Mouse (Mus musculus) ovary, postnatal 10 days (tissue): ENCODE results near the gene Decr2.
A peak's percentile ranks its signal among the peaks of the same experiment; 100 is the strongest.
"Not testable (repeated sequence)": the region's sequence is repeated elsewhere in the genome, so short reads cannot be mapped to it uniquely, and the experiment has no call there.

Source experiments
- DNase-seq: peaks from one replicate; pipeline ENCODE4 v3.0.0; 2022; ENCODE audit warnings: low spot score

The Decr2 gene

DNA sequence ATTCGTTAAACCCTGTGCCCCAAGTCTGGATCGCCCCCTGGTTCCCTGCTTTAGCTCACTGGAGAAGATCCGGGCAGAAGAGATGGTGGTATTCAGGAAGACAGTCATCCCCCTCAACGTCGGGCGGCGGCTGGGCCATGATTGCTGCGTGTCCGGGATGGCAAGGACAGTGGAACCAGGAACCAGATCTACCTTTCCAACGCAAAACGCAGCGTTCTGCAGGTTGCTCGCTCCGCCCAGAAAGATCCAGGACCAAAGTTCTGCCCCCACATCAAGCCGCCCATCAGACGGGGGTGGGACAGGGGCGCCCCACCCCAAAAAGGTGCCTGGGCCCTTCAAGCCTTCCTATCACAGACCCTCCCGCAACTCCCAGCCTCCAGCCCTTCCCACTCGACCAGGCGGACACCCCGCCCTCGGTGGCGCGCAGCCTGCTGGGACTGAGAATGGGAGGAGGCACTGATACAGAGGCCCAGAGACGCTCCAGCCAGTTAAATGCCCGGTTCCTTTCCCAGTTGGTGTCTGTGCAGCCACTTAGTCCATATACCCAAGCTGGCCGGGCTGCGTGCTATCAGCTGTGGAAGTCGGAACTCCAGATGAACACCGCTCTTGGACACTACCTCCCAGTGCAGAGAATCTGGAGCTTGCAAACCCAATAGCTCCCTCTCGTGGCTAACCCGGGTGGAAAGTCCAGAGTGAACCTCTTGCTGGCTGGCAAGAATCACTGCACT is at the start of gene Decr2:
Gene Decr2 (minus strand): TSS at position 433 of the 728 bp plus-strand sequence.
- peak; percentile 77 for DNase-seq

DNA sequence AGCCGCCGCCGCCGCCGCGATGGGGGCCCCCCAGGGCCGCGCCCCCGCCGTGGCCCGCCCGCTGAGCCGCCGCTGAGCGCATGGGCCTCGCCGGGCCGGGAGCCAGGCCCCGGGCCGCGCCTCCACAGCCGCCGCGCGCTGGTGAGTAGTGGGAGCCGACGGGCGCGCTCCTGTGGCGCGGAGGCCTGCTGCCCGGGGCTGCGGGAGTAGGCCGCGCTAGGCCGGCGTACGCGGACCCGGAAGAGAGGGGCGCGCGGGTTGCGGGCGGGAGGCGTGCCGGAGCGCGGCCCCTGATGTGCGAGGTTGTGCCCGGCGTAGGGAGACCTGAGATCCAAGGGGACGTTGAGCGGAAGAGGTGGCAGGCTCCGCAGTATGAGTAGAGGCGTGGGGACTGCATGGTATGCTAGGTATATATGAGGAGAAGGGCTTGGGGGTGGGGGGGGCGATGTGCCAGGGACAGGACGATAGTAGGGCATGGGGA is 48.8 kb upstream of the Decr2 start:
- DNase-seq, result no peak

- peak; percentile 76 for DNase-seq
Observed at GRCm38 (mm10) chr17:26138239-26138836, 48.2 kb upstream of the Decr2 start, which contains the start of gene Axin1. Gene Axin1 (plus strand): TSS chr17:26138688.

DNA sequence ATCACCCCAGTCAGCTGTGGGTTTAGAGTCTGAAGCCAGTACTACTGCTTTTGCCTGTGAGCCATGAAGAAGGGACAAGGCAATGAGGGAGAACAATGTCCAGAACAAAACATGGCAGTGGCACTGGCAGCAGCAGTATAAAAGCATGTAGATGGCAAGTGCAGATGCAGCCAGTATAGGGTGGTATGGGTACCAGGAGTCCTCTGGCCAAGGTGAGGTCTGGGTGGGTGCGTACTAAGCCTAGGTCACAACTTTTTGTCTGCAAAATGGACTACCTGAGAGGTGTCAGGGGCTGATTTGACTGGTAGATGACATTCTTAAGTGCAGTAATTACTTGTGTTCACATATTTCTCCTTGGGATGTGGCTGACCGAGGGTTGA is 47.6 kb upstream of the Decr2 start:
- DNase-seq, result no peak

DNA sequence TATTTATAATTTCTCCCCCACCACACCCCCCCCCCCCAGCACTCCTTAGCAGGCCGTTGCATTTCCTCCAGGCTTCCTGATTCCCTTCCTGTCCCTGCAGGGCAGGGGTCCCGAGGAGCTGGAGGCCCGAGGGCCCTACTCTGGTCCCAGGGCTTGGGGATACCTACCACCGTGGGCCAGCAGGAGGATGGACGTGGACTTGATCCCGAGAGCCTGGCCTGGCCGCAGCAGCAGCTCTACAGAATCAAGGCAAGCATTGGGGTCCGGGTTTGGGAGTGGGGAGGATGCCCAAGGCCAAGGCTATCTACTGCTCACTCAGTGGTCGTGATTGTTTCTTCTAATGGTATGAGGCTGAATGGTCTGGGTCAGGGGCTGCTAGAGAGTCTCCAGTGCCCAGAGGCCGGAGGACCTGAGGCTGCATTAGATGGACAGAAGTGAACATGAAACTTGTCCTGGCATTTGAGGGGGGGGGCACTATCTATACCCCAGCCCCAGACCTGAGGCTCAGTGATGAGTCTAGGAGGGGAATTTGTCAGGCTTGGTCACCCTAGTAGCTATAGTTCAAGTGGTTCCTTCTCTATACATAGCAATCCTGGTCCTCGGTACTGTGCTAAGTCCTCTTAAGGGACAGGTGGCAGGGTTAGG is 47.1 kb upstream of the Decr2 start:
- DNase-seq, result no peak

GRCm38 (mm10) chr17:26131856-26132853 is 42.0 kb upstream of the Decr2 start:
- no peak for DNase-seq

- DNase-seq, result no peak
Observed at GRCm38 (mm10) chr17:26131062-26131732, 41.1 kb upstream of the Decr2 start.

DNA sequence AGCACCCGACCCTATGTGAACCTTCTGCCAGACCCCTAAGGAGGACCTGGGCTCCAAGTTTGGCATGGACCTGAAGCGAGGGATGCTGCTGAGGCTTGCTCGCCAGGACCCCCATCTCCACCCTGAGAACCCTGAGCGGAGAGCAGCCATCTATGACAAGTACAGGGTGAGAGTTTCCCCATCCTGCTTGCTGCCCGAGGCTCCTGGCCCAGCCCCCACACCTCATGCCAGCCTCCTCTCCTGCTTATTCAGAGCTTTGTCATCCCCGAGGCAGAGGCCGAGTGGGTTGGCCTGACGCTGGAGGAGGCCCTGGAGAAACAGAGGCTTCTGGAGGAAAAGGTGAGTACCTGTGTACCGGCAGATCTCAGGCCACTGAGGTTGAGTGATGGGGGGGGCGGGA is 35.1 kb upstream of the Decr2 start:
- DNase-seq, result no peak

DNA sequence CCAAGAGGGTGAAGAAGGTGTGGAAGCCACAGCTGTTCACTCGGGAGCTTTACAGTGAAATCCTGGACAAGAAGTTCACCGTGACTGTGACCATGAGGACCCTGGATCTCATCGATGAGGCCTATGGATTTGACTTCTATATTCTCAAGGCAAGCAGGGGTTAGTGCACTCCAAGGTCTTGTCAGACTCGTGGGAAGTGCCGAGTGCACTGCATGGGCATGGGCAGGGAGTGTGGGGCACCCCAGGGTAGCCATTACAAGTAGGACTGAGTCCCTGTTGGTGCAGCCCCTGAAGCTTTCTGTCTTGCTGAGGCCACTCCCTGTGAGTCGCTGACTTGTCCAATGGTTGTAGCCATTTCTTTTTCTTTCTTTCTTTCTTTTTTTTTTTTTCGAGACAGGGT is 34.4 kb upstream of the Decr2 start:
- no peak for DNase-seq

DNA sequence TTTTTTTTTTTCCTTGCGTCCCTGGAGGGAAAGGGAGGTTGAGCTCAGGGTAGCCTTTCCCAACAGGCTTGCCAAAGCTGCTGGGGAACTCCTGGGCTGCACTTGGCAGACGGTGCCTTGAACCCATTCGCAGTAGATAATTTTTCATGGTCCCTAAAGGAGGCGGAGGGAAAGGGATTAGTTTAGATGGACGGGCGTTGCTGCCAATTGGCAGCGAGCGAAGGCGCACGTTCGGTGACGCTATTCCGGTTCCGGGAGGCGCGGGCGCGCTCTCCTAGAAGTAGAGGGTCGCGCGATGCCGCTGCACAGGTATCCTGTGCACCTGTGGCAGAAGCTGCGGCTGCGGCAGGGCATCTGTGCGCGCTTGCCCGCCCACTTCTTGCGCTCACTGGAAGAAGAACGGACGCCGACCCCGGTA is 33.1 kb upstream of the Decr2 start, which contains the start of gene Mrpl28:
Gene Mrpl28 (plus strand): TSS at position 234 of the 418 bp plus-strand sequence.
- DNase-seq, result peak; percentile 71

DNA sequence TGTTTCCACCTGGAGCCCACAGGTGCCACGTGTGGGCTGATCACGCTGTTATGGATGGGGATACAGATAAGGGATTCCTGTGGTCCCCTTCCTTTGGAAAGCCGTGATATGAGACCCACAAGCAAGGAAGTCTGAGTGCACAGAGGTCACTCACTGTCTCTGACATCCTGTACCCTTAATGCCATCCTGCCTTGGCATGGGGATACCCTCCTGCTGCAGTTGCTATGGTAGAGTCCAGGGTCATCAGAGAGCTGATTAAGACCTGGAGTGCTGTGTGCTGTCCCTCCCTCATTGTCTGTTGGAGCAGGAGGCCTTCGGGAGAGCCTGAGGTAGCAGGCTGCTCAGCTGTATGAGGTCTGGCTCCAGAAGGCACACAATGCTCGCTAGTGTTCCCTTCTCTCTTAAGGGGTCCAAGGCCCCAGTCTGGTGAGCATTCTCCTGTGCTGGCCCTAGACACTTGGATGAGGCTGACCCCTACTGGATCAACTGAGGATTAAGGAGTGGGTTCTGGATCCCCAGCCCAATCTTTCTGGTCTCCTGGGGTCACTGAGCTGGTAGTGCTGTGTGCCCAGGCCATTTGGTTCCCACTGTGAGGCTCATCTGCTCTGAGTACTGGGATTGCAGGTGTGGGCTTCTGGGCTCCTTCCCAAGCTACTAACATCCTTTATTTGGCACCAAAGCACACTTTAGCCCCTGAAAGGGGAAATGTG is 32.4 kb upstream of the Decr2 start:
- DNase-seq, result no peak

- DNase-seq, result no peak
Observed at GRCm38 (mm10) chr17:26119766-26120710, 29.9 kb upstream of the Decr2 start.

- DNase-seq, result no peak
Observed at GRCm38 (mm10) chr17:26116503-26117258, 26.5 kb upstream of the Decr2 start.

GRCm38 (mm10) chr17:26115956-26116487 is 25.9 kb upstream of the Decr2 start:
- no peak for DNase-seq

DNA sequence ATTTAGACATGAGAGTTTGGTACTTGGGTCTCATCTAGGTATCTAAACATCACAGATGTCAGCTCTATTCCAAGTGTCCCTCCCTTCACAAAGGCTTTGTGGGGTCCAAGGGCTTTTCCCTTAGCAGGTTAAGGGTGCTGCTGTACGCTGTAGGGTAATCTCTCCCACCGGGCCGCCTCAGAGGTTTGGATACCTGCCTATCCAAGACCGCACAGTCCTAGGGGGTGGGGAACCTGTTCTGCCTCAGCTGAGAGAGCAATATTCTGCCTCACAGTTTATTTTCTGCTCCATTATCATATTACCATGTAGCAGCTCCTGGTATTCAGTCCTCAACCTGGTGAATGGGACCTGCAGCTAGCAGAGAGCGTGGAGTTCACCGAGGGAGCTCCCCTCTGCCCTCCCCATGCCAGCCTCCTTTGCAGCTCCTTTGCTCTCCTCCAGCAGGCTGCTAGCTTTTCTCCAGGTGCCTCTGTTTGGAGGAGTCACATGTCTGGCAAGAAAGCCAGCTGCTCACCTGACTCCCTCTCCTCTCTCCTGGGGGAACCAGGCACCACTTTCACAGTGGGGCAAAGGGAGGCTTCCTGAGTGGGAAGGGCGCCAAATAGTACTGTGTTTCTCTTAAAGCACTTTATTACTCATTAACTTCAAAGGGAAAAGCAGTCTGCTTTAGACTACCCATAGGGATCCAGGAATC is 25.2 kb upstream of the Decr2 start:
- DNase-seq, result no peak

GRCm38 (mm10) chr17:26114461-26114860 is 24.3 kb upstream of the Decr2 start:
- DNase-seq, result not testable (repeated sequence)

- no peak for DNase-seq
Observed at GRCm38 (mm10) chr17:26114061-26114460, 23.9 kb upstream of the Decr2 start.
